Comparison of ENCODE assay signal across 15 mouse cellular contexts in the genomic region with DNA sequence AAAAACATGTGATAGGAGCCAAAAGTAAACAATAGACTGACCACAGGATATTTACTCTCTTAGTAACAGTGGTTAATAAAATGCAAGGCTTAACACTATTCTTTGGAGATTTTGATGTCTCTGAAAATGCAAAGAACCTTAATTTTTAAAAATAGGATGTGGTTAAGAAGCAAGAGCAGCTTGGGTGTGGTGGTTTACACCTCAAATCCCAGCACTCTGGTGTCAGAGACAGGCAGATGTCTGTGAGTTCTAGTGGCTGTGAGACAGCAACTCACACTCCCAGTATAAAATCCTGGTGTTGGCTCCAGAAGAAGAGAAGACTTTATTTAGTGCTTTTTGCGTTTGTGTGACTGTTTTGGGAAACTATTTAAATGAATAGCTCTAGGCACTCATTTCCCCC.
"Had no signal": no experiment of that assay in that cellular context is flagged by ENCODE, and none has a peak within 500 bp of the region (broad histone marks: within the 10 kb centered on the region; RNA-seq: fewer than 3 reads in every experiment).

No protein-coding gene starts in this region.

- ATAC-seq: lung, postnatal 0 days; midbrain, embryonic 16.5 days had no signal

- H3K9ac ChIP-seq: liver, embryonic 15.5 days; stomach, embryonic 15.5 days had no signal

- H3K27ac ChIP-seq: left cerebral cortex, adult 2 months; limb, embryonic 10.5 days; liver, embryonic 15.5 days; stomach, embryonic 15.5 days had no signal

- H3K4me3 ChIP-seq: left cerebral cortex, adult 2 months; limb, embryonic 10.5 days; liver, embryonic 15.5 days; megakaryocyte, embryonic 14.5 days; stomach, embryonic 15.5 days had no signal

- DNase-seq: kidney, postnatal 14 days; lung, adult 2 months; lung, postnatal 36 days; right cerebral cortex, postnatal 14 days; thymus, adult 2 months; thymus, postnatal 25 days had no signal

- H3K9me3 ChIP-seq: limb, embryonic 10.5 days; liver, embryonic 15.5 days; megakaryocyte, embryonic 14.5 days; stomach, embryonic 15.5 days had no signal

- H3K36me3 ChIP-seq: limb, embryonic 10.5 days; liver, embryonic 15.5 days; stomach, embryonic 15.5 days had no signal

- H3K4me1 ChIP-seq: limb, embryonic 10.5 days; liver, embryonic 15.5 days; megakaryocyte, embryonic 14.5 days; stomach, embryonic 15.5 days had no signal

- H3K4me2 ChIP-seq: liver, embryonic 11.5 days; liver, embryonic 15.5 days; midbrain, embryonic 11.5 days; stomach, embryonic 15.5 days had no signal

- H3K27me3 ChIP-seq: liver, embryonic 15.5 days; megakaryocyte, embryonic 14.5 days; stomach, embryonic 15.5 days had no signal
